Mouse (Mus musculus) liver, embryonic 14.5 days (tissue): ENCODE results near the gene Als2cr12.

Experiments
- CTCF ChIP-seq: IDR thresholded peaks from 2 replicates; pipeline ENCODE4 v1.5.1; 2016; ENCODE audit warnings: antibody characterized with exemption, low read depth, control low read depth
- EP300 ChIP-seq: IDR thresholded peaks from 2 replicates; pipeline ENCODE4 v1.6.1; 2016; ENCODE audit warnings: antibody characterized with exemption, low read depth

DNA sequence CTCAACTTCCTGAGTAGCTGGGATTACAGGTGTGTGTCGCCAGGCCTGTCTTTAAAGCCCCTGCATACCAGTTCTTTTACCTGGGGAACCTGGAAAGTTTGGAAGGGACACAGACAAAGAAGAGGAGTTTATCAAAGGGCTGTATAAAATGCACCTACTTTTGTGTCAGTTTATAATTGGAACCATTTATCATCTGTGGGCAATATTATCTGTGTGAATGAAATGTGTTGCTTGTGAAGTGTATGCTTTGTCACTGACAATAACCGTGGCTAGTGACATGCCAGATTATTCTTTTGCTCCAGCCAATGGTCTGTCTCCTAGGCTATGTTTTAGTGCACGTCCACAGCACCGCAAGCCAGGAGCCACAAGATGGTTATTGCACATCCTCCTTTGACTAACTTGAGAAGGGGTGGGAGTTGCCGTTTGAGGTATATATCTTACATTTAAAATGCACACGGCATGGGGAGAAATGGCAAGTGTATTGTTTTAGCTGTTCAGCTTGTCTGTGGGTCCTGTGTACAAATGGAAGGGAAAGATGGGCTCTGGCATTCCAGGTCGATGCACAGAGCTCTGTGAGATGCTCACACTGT lies 23.7 kb upstream of the Als2cr12 start:
- TF ChIP-seq CTCF (no peak), EP300 (no peak)
